In the genomic region with DNA sequence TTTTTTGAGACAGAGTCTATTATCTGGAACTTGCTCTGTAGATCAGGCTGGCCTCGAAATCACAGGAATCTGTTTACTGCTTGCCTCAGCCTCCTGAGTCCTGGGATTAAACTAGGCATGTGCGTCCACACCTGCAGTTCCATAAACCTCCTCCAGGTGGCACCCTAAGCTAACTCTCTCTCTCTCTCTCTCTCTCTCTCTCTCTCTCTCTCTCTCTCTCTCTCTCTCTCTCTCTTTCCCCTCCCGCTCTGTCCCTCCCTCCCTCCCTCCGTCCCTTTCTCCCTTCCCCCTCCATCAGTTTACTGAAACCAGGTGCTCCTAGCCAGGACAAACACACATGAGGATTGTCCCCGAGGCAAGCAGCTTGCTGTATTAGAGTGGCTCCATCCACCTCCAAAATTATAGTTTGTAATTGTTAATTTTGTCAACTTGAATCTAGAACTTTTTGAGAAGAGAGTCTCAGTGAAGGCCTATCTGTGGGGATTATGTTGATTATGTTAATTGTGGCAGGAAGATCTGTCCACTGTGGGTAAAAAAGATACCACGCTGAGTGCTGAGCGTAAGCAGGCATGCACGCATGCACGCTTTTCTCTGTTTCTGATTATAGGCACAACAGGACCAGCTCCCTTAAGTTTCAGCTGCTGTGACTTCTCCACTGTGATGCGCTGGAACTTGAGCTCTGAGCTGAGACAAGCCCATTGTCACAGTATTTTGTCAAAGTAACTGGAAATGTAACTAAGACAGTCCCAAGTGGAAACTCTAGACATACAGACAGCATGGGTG, we compare ENCODE assay signal across 9 mouse cellular contexts. TPM values are rescaled to one million over a fixed set of nuclear protein-coding genes. Genes with fewer than 3 reads are reported as not detected.
DNase-seq lines count a peak whose midpoint lies in the region; ATAC-seq and TF ChIP-seq lines count a peak whose summit lies in the region.
"Had no signal": no experiment of that assay in that cellular context is flagged by ENCODE, and none has a peak within 500 bp of the region (broad histone marks: within the 10 kb centered on the region; RNA-seq: fewer than 3 reads in every experiment).

No protein-coding gene starts in this region.

- WGBS in kidney, embryonic 15.5 days: 43% methylated on average over 10 of the region's 10 CpGs
- WGBS in forebrain, embryonic 14.5 days: 36% methylated on average over 10 of the region's 10 CpGs
- 47% methylated on average over 10 of the region's 10 CpGs for WGBS in liver, postnatal 0 days (ENCODE audit: insufficient replicate concordance)

- TF ChIP-seq CTCF in liver, postnatal 0 days (IDR thresholded peaks at IDR 0.05; ENCODE audit: low read depth): peak; percentile 87

- H3K4me1 ChIP-seq in kidney, embryonic 15.5 days: no peaks in the 10 kb centered on the region
- H3K4me1 ChIP-seq in forebrain, embryonic 14.5 days (ENCODE audit: control insufficient read depth, insufficient read depth, low read length): no peaks in the 10 kb centered on the region
- no peaks in the 10 kb centered on the region for H3K4me1 ChIP-seq in liver, postnatal 0 days (ENCODE audit: insufficient read depth)

- no peaks in the 10 kb centered on the region for H3K9me3 ChIP-seq in kidney, embryonic 15.5 days (replicated peaks)
- no peaks in the 10 kb centered on the region for H3K9me3 ChIP-seq in forebrain, embryonic 14.5 days (replicated peaks; ENCODE audit: control insufficient read depth, low read length)
- no peaks in the 10 kb centered on the region for H3K9me3 ChIP-seq in liver, postnatal 0 days (ENCODE audit: low read length)

- no peaks in the 10 kb centered on the region for H3K36me3 ChIP-seq in kidney, embryonic 15.5 days
- no peaks in the 10 kb centered on the region for H3K36me3 ChIP-seq in forebrain, embryonic 14.5 days (ENCODE audit: control insufficient read depth, insufficient read depth, low read length)
- H3K36me3 ChIP-seq in liver, postnatal 0 days (replicated peaks; ENCODE audit: insufficient read depth, low read length): no peaks in the 10 kb centered on the region

- peaks cover 3% of the 10 kb centered on the region; the same call in 1 of the 2 replicates for H3K27me3 ChIP-seq in kidney, embryonic 15.5 days
- no peaks in the 10 kb centered on the region for H3K27me3 ChIP-seq in forebrain, embryonic 14.5 days (replicated peaks; ENCODE audit: control insufficient read depth, insufficient read depth, low read length)
- H3K27me3 ChIP-seq in liver, postnatal 0 days (ENCODE audit: insufficient read depth, low read length): 0 out of 2 replicates have a peak, but pooled peaks cover 2% of the 10 kb centered on the region

- H3K9ac ChIP-seq in kidney, embryonic 15.5 days: no peak overlapping the region
- H3K9ac ChIP-seq in forebrain, embryonic 14.5 days (ENCODE audit: low read length): no peak overlapping the region
- no peak overlapping the region for H3K9ac ChIP-seq in liver, postnatal 0 days (replicated peaks)

- ATAC-seq in kidney, embryonic 15.5 days (replicated peaks; ENCODE audit: low FRiP score): no peak
- peak; percentile 63 for ATAC-seq in forebrain, embryonic 14.5 days
- peak; percentile 33; the same call in 1 of the 2 replicates for ATAC-seq in liver, postnatal 0 days

- no peak overlapping the region for H3K4me2 ChIP-seq in kidney, embryonic 15.5 days
- H3K4me2 ChIP-seq in forebrain, embryonic 14.5 days (ENCODE audit: low read length): no peak overlapping the region
- H3K4me2 ChIP-seq in liver, postnatal 0 days (ENCODE audit: low read depth, low read length): no peak overlapping the region

- DNase-seq in kidney, adult 11 months: peak; percentile 55
- peak; percentile 30 for DNase-seq in brain, embryonic 18.5 days (ENCODE audit: low read depth, low spot score)
- DNase-seq in forebrain, embryonic 14.5 days (ENCODE audit: low spot score): peak; percentile 86
- peak; percentile 92 for DNase-seq in kidney, postnatal 10 days
- DNase-seq in liver, postnatal 0 days: peak; percentile 77
- DNase-seq in ovary, postnatal 36 days (ENCODE audit: low spot score): peak; percentile 78
- DNase-seq in thymus, postnatal 10 days (ENCODE audit: low spot score in 2 of 2): peak; percentile 55 to 79

- H3K27ac ChIP-seq in kidney, embryonic 15.5 days: no peak overlapping the region
- H3K27ac ChIP-seq in forebrain, embryonic 14.5 days (ENCODE audit: low read depth, low read length): no peak overlapping the region
- no peak overlapping the region for H3K27ac ChIP-seq in liver, postnatal 0 days (ENCODE audit: low read depth)

- TF ChIP-seq EP300 in liver, postnatal 0 days (IDR thresholded peaks at IDR 0.05; ENCODE audit: low read depth): no peak

- no peak overlapping the region for H3K4me3 ChIP-seq in kidney, embryonic 15.5 days (replicated peaks)
- no peak overlapping the region for H3K4me3 ChIP-seq in forebrain, embryonic 14.5 days (ENCODE audit: low read depth, low read length)
- H3K4me3 ChIP-seq in liver, postnatal 0 days (ENCODE audit: low read depth, low read length): no peak overlapping the region
- H3K4me3 ChIP-seq: erythroblast, embryonic 14.5 days had no signal

RNA-seq across cellular contexts. Expression of gene 6430531B16Rik, which starts 9.0 kb away (rescaled TPM):
- 0.49 and 0.91 TPM in 2 replicates for polyA plus RNA-seq in kidney, embryonic 15.5 days (2015; fragmentation: Nextera tagmentation; extraction: Ambion mirVana)
- 0.51 and 0.86 TPM in 2 replicates for polyA plus RNA-seq in forebrain, embryonic 14.5 days (2014; fragmentation: Nextera tagmentation; extraction: Ambion mirVana)
- not detected in 2 replicates for polyA plus RNA-seq in liver, postnatal 0 days (2015; fragmentation: Nextera tagmentation; extraction: Ambion mirVana)
- polyA plus RNA-seq: erythroblast, embryonic 14.5 days had no signal

RNA-seq across cellular contexts. Expression of gene Adam8, which starts 22.8 kb away (rescaled TPM):
- 1.4 and 2.1 TPM in 2 replicates for polyA plus RNA-seq in kidney, embryonic 15.5 days (2015; fragmentation: Nextera tagmentation; extraction: Ambion mirVana)
- polyA plus RNA-seq in forebrain, embryonic 14.5 days (2014; fragmentation: Nextera tagmentation; extraction: Ambion mirVana): 1.3 and 2.1 TPM in 2 replicates
- polyA plus RNA-seq in liver, postnatal 0 days (2015; fragmentation: Nextera tagmentation; extraction: Ambion mirVana): 1.2 and 1.8 TPM in 2 replicates

RNA-seq across cellular contexts. Expression of gene Utf1, which starts 25.9 kb away (rescaled TPM):
- polyA plus RNA-seq in kidney, embryonic 15.5 days (2015; fragmentation: Nextera tagmentation; extraction: Ambion mirVana): 0.31 TPM in 1 of 2 replicates, not detected in the other
- not detected in 2 replicates for polyA plus RNA-seq in forebrain, embryonic 14.5 days (2014; fragmentation: Nextera tagmentation; extraction: Ambion mirVana)
- polyA plus RNA-seq in liver, postnatal 0 days (2015; fragmentation: Nextera tagmentation; extraction: Ambion mirVana): not detected in 2 replicates
- polyA plus RNA-seq: erythroblast, embryonic 14.5 days had no signal

Comparison
In these comparisons a context has a peak if more than half of its experiments do, and no peak if none do; other contexts are left out.
1. DNase-seq: peak in every context shown above with its lines; median percentile 92 in kidney, postnatal 10 days; 86 in forebrain, embryonic 14.5 days; 78 in ovary, postnatal 36 days; 77 in liver, postnatal 0 days; 67 in thymus, postnatal 10 days; 55 in kidney, adult 11 months; 30 in brain, embryonic 18.5 days.